Mouse (Mus musculus) T-cell, adult 2 months (primary cell): Measurements from ENCODE around the gene Dhx37.
"Not testable (repeated sequence)": the region's sequence is repeated elsewhere in the genome, so short reads cannot be mapped to it uniquely, and the experiment has no call there.

ENCODE experiments used
- DNase-seq: peaks from one replicate; pipeline ENCODE4 v3.0.0; 2022; ENCODE audit warnings: low spot score

The Dhx37 gene

DNA sequence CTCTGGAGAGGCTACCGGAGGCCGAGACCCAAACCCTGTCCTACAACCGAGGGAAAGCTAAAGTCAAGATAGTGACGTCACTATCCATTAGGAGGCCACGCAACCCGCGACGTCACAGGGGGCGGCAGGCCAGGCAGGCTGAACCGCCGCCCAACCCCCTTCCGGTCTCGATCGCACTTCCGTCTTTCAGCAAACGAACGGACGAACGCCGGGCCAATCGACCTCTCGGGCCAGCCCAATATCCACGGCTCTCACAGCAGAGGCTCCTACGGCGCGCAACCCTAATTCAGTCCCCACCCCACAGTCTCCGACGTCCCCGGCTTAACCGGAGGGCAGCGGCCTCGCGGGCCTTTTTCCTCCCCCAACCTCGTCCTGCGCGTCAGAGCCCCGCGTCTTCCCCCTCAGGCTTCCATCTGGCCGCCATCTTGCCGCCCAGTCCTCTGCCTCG lies 44.8 kb downstream of the Dhx37 start, which contains the start of gene Gm10382:
Gene Gm10382, plus strand, starts transcription at position 192 of the 448 bp plus-strand sequence.
- peak; percentile 91 for DNase-seq

DNA sequence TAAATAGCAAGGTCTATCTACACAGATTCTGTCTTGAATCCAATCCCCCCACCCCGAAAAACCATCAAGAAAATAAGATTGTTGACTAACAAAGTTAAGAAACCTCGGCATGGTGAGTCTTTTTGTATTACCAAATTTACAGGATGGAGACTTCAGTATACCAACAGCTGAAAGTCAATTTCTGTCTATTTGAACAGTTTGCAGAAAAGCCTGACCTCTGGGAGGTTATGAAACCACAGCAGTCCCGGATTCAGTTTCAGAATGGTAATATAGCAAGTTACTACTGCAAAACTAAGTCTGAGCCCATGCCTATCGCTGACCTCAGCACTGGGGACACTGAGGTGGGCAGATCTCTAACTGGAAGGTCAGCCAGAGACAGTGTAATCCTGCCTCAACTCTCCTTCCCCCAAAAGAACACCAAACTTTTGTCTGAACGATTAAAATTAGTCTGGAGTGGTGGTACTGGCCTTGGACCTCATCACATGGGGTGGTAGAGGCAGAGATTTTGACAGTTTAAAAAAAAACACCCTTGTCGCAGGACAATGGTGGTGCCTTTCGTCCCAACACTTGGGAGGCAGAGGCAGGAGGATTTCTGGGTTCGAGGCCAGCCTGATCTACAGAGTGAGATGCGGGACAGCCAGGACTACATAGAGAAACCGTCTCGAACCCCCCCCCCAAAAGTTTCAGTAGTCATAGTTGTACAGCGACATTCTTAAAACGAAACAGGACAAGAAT lies 45.4 kb downstream of the Dhx37 start:
- DNase-seq: no peak

DNA sequence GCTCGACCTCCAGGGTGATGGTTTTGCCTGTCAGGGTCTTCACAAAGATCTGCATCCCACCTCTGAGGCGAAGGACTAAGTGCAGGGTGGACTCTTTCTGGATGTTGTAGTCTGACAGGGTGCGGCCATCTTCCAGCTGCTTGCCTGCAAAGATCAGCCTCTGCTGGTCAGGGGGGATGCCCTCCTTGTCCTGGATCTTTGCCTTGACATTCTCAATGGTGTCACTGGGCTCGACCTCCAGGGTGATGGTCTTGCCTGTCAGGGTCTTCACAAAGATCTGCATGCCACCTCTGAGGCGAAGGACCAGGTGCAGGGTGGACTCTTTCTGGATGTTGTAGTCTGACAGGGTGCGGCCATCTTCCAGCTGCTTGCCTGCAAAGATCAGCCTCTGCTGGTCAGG lies 46.6 kb downstream of the Dhx37 start:
- DNase-seq: not testable (repeated sequence)

DNA sequence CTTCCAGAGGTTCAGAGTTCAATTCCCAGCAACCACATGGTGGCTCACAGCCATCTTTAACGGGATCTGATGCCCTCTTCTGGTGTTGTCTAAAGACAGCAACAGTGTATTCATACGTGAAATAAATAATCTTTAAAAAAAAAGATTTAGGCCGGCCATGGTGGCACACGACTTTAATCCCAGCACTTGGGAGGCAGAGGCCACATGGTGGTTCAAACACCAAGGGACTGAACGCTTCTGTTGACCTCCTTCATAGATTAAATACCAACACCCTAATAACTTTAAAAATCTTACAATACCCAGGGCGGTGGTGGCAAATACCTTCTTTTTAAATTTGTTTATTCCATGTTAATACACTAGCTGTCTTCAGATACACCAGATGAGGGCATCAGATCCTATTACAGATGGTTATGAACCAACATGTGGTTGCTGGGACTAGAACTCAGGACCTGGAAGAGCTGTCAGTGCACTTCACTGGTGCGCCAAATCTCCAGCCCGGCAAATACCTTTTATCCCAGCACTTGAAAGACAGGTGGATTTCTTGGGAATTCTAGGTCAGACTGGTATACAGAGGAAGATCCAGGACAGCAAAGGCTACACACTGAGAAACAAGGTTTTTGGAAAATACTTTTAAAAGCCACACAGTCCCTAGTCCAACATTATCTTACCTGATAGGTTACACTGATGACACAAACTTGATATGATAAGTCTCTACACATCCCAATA lies 48.5 kb downstream of the Dhx37 start:
- DNase-seq: no peak

DNA sequence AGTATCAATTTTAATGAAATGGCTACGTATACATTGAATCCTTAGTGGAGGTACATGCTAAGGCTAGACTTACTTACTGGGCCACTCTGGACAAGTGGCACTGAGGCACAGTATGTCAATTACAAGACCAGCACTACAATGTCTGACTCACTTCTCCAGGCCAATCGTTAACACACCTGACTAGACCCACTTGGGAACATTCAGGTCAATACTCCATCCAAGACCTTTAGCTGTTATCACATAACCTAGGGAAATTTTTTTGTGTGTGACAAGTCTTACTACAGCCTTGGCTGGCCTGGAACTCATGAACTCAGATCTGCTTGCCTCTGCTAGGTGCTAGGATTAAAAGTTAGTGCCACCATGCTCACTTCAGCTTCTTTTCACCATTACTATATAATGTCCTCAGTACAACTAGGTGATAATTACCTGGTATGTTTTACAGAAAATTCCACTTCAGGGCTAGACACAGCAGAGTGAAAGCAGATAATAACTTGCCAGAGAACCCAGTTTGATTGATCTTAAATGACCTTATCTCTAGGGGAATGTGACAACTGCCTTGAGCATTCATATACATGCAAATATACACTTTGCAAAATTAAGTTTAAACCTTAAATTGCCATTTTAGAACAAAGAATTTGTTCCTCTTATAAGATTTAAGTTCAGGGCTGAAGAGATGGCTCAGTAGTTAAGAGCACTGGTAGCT lies 49.3 kb downstream of the Dhx37 start:
- no peak for DNase-seq

DNA sequence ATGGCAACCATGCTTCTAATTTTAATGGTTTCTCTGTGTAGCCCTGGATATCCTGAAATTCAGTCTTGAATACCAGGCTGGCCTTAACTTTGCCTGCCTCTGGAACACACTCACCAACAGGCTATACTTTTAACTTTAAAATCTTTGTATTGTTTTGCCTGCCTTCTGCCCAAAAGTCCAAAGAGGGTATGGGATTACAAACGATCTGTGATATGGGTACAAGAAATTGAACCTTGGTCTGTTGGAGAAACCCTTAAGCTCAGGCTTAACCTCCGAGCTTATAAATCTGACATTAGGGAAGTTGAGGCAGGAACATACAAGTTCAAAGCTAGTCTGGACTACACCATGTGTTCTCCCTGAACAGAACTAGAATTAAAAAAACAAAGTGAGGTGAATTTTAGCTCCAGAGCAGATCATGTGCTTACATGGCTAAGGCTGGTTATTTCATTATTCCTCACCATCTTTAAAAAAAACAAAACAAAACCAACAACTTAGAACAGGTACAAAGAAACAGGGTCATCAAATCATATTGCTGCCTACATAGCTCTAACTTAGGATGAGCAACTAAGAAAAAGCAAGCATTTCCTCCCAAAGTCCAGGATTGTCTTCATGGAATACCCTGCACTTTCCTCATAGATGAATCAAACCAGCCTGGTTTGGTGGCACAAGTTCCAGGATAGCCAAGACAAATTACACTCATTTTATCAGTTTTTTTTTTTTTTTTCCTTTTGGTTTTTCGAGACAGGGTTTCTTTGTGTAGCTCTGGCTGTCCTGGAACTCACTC lies 50.1 kb downstream of the Dhx37 start:
- no peak for DNase-seq

DNA sequence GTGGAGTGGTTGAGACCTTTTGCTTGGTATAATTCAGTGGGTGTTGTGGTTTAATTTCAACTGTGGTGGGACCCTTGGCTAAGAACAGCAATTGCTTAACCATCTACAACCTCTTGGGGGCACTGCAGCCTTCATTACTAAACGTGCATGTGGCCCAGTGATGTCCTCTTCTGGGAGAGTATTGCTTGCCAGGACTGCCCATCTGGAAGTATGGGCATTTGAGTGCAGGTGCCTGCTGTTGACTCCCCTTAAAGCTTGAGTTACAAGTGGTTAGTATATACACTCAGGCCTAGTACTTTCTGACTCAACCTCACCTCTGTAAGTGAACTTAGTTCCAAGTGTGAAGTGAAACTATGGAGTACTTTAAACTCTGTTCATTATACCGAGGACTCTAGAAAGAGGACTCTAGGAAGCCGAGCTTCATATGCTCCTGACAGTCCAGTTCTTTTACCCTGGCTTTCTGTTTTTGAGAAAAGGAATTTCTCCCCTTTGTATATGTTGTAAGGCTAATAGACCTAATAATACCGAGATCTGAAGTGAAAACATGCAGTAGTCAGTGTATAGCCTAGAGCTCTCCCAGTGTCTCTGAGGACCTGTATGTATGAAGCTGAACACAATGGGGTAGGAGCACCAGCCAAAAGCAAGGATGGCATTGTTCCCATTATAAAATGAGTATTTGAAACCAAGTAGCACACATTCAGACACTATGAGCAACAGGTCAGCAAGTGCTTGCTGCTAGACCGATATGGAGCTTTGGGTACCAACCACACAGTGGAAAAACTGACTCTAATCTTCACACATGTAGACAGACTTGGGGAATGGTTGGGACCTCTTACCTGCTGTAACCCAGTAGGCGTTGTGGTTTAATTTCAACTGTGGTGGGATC lies 51.0 kb downstream of the Dhx37 start:
- peak; percentile 43 for DNase-seq

DNA sequence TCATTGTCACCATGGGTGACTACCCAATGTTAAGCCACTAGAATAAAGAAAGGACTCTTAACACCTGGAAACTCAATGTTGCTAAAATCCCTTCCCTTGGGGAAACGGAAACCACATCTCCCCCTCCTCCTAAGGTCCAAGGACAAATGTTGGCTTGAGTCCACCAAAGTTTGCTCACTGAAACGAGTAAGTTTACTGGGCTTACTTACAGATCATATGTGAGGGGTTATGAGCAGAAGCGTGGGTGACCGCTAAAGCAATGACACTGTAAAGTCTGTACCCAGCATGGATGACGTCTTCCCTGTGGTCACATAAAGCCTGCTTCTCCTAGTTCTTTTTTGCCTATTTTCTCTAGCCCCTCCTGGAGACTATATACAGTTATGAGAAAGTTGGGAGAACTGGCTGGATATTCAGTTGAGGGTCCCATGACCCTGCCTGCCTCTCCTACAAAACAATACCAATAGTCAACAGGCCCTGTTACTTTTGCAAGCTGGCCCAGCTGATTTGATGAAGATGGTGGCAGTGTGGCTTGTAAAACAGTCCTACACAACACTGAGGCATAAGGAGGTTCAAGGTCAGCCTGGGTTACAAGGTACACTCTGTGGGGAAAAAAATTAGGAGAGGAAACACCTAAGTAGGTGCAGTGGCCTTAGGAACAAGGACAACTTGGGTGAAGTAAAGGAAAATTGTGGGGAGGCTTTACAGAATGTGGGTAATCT lies 51.8 kb downstream of the Dhx37 start:
- DNase-seq: no peak

DNA sequence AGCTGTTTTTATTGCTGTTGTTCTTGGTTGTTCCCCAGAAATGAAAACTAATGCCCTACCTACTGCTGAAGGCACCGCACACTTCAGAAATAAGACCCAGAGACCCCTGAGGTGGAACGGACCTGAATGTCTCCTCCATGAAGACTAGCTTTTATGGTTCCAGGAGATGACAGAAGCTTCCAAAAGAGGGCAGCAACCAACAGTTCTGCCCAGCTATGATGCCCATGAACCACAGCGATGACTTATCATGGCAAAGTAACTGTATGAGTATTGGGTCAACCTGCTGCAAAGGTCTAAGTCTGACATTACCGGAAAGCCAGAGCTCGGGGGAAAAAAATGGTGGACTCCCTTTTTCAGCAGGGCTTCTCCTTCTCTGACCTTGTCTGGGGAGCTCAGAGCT lies 55.0 kb downstream of the Dhx37 start:
- DNase-seq: no peak

DNA sequence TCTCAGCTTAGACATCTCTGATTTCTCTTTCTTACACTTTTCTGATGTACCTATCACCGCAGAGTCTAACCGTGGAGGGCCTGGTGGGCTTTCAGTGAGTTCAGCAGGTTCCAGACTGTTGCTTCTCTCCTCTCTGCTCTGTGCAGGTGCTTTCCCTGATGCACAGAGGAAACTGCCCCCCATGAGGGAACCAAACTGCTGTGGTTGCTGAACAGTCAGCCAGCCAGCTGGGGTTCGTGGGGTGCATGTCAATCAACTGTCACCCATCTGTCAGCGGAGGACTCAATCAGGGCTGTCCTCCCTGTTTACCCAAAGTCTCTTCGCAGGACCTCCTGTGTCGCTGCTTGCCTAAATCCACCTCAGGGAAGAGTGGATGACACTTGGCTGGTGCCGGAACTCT lies 56.7 kb downstream of the Dhx37 start:
- no peak for DNase-seq

DNA sequence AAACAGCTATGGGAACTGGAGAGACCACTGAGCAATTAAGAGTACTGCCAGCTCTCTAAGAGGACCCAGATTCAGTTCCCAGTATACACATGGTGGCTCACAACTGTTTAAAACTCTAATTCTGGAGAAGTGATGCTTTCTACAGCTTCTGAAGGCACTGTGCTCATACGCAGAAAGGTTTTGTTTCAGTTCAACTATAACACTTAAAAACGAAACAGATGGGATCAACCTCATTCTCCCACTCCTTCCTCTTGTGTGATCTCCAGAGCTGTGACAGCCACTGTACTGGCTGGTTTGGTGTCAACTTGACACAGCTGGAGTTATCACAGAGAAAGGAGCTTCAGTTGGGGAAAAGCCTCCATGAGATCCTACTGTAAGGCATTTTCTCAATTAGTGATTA lies 58.0 kb downstream of the Dhx37 start:
- DNase-seq: no peak

DNA sequence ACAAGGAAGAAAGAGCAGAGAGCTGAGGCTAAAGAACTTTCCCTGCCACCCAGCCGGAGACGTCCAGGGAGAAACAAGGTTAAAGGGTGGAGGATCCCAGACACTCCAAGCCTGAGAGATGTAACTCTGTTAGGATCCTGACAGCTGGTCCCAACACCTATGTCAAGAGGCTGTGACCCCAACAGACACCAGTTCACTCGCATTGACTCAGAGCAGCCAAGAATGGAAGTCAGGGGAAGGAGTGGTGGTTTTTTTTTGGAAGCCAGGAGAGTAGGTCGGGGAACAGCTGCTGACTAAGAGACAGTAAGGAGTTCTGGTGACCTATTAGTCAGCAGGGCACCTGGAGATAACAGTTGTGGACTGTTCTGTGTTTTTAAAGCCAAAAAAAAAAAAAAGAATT lies 61.9 kb downstream of the Dhx37 start:
- DNase-seq: no peak

DNA sequence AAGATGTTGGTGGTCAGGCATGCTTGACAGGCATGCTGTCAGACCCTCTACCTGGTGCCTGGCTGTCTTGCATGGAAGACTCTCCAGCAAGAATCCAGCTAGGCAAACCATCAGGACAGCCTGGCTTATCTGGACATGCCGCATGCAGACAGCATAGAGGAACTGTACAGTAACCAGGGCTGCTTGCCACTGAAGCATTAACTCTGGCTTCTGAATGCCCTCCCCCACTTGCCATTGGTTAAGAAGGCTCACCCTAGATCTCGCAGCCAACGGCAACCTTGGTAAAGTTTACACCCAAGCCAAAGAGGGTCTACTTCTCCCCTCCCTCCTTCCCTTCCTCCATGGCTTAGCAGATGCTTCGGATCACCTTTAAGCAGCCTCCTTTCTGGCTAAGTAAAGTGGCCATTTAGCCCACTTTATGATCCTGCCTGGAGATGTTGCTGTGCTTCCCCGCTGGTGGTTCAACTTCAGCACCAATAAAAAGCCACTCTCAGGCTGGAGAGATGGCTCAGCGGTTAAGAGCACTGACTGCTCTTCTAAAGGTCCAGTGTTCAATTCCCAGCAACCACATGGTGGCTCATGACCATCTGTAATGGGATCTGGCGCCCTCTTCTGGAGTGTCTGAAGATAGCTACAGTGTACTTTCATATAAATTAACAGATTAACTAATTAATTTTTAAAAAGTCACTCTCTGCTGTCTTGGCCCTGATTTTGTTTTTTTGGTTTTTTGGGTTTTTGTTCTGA lies 62.8 kb downstream of the Dhx37 start:
- no peak for DNase-seq

DNA sequence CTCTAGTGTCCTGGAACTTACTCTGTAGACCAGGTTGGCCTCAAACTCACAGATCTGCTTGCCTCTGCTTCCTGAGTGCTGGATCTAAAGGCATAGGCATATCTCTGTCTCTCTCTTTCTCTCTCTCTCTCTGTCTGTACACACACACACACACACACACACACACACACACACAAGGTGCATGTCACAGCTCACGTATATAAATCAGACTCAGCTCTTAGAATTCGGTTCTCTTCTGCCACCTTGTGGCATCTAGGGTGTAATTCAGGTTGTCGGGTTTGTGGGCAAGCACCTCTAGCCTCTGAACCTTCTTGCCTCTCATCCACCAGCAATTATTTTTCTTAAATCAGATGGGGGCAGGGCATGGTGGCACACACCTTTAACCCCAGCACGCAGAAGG lies 65.4 kb downstream of the Dhx37 start:
- DNase-seq: peak; percentile 73

DNA sequence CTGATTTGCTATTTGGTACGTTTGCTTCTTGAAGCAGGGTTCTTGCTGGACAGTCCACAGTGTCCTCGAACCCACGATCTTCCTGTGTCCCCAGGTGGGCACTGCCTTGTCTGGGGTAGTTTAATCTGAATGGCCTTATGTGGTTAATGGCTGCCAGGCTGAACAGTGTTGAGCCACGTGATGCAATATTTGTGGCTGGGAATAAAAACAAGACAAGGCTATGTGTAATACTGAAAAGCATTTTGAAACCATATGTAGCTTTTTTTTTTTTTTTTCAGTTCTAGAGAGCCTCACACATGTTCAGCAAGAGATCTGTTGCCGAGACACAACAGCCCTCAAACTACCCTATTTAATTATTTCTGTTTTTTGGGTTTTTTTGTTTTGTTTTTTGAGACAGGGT lies 65.8 kb downstream of the Dhx37 start:
- no peak for DNase-seq

DNA sequence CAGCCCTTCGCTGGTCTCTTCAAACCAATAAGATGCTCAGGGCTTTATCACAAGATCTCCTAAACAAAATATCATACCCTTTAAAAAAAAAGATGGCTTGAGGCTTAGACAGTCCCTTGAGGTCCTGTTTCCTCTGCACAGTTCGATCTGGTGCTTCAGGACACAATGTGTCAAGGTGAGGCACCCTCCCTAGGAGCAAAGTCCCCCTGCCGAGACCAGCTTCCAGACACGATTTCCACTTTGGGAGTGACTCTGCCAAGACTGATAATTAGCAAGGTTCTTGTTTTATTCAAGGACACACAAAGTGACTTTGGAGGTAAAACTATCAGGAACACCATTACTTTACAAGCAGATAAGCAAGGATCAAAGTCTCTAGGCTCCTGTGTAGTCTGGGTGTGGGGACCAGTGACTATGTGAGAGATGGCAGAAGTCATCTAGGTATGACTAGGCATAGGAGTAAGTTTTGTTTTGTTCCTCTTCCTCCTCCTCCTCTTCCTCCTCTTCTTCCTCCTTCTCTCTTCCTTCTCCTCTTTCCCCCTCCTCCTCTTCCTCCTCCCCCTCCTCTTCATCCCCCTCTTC lies 69.0 kb downstream of the Dhx37 start:
- no peak for DNase-seq

DNA sequence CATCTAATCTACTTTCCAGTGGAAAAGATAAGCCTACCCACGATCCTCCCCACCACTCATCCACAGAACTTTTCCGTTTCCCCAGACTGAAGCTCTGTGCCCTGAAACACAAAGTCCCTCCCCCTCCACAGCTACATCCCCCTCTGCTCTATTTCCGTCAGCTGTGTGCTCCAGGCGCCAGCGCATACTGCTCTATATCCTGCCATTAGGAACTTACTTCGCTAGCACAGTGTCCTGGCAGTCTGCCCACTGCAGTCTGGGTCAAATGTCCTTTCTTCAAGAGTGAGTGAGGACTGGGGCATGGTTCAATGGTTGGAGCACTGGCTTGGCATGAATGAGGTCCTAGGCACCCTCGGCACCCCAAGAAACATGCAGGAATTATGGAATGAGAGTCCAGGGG lies 70.0 kb downstream of the Dhx37 start:
- no peak for DNase-seq
